In genomic region chr3:108048306-108048705, GRCm38 (mm10) we compare ENCODE assay signal across 24 mouse cellular contexts. TPM values are rescaled to one million over a fixed set of nuclear protein-coding genes. Genes with fewer than 3 reads are reported as not detected.
DNase-seq lines count a peak whose midpoint lies in the region; ATAC-seq and TF ChIP-seq lines count a peak whose summit lies in the region.
"Had no signal": no experiment of that assay in that cellular context is flagged by ENCODE, and none has a peak within 500 bp of the region (broad histone marks: within the 10 kb centered on the region; RNA-seq: fewer than 3 reads in every experiment).

No protein-coding gene starts in this region.

- no peak for TF ChIP-seq RAD21 in MEL (IDR thresholded peaks at IDR 0.05; ENCODE audit: low read depth, low read length)

- TF ChIP-seq POLR2A in MEL (IDR thresholded peaks at IDR 0.05; ENCODE audit: control insufficient read depth in 1 of 2, insufficient read depth in 1 of 2, low read depth in 1 of 2, low read length in 2 of 2, poor library complexity in 1 of 2): no peak
- TF ChIP-seq POLR2A in brain, embryonic 14.5 days (IDR thresholded peaks at IDR 0.05; ENCODE audit: borderline replicate concordance, extremely low read depth, insufficient read depth, insufficient read length, poor library complexity, severe bottlenecking): no peak

- no peak overlapping the region for H3K4me3 ChIP-seq in forebrain, embryonic 14.5 days (ENCODE audit: low read depth, low read length)
- no peak overlapping the region for H3K4me3 ChIP-seq in forebrain, embryonic 15.5 days
- no peak overlapping the region for H3K4me3 ChIP-seq in lung, embryonic 14.5 days (ENCODE audit: low read depth, low read length)
- no peak overlapping the region for H3K4me3 ChIP-seq in MEL (ENCODE audit: control insufficient read depth in 1 of 2, insufficient read depth in 1 of 2, low read depth in 2 of 2, low read length in 2 of 2)
- H3K4me3 ChIP-seq: forebrain, embryonic 10.5 days; forebrain, embryonic 13.5 days; heart, embryonic 12.5 days; heart, embryonic 15.5 days; hindbrain, embryonic 10.5 days; hindbrain, embryonic 13.5 days had no signal

- DNase-seq in forebrain, embryonic 14.5 days (ENCODE audit: low spot score): peak; percentile 13
- DNase-seq in lung, embryonic 14.5 days: peak; percentile 43
- no peak for DNase-seq in lung, postnatal 4 days
- DNase-seq in MEL (ENCODE audit: low read depth, low spot score): peak; percentile 48
- DNase-seq in brain, embryonic 14.5 days (ENCODE audit: low read depth): peak; percentile 29
- no peak for DNase-seq in thymus, postnatal 4 days
- DNase-seq: adrenal gland, adult 8-10 months; adrenal gland, postnatal 25 days; cerebellum, adult 18-20 months; cerebellum, adult 9-10 months; cerebellum, postnatal 14 days; gastrocnemius, postnatal 25 days; heart, adult 18-20 months; heart, postnatal 10 days; heart, postnatal 36 days had no signal

- no peak for TF ChIP-seq EP300 in MEL (IDR thresholded peaks at IDR 0.05; ENCODE audit: low read depth in 1 of 2, low read length in 2 of 2)

- no peaks in the 10 kb centered on the region for H3K79me2 ChIP-seq in MEL (ENCODE audit: control insufficient read depth, insufficient read depth, low read length, poor library complexity)

- H3K36me3 ChIP-seq in forebrain, embryonic 14.5 days (ENCODE audit: control insufficient read depth, insufficient read depth, low read length): no peaks in the 10 kb centered on the region
- no peaks in the 10 kb centered on the region for H3K36me3 ChIP-seq in forebrain, embryonic 15.5 days
- H3K36me3 ChIP-seq in lung, embryonic 14.5 days (ENCODE audit: insufficient read depth): no peaks in the 10 kb centered on the region
- H3K36me3 ChIP-seq in MEL (ENCODE audit: control insufficient read depth in 1 of 2, insufficient read depth in 2 of 2, low read length in 2 of 2): peaks cover 0 to 14% of the 10 kb centered on the region in 2 experiments; a peak in 2 of 4 replicates
- H3K36me3 ChIP-seq: forebrain, embryonic 10.5 days; heart, embryonic 12.5 days; heart, embryonic 15.5 days; hindbrain, embryonic 10.5 days; hindbrain, embryonic 13.5 days had no signal

- ATAC-seq in forebrain, embryonic 14.5 days: no peak
- no peak for ATAC-seq in forebrain, embryonic 15.5 days (replicated peaks)
- ATAC-seq in lung, embryonic 14.5 days (ENCODE audit: insufficient read depth): no peak
- ATAC-seq: activated CD4-positive, CD25-positive, alpha-beta regulatory T cell, adult 4 months; forebrain, embryonic 13.5 days; hindbrain, postnatal 0 days had no signal

- H3K27ac ChIP-seq in forebrain, embryonic 14.5 days (ENCODE audit: low read depth, low read length): no peak overlapping the region
- H3K27ac ChIP-seq in forebrain, embryonic 15.5 days (replicated peaks): no peak overlapping the region
- H3K27ac ChIP-seq in lung, embryonic 14.5 days (ENCODE audit: low read depth): no peak overlapping the region
- H3K27ac ChIP-seq in MEL (ENCODE audit: control insufficient read depth, low read depth, low read length): no peak overlapping the region
- H3K27ac ChIP-seq: forebrain, embryonic 10.5 days; forebrain, embryonic 13.5 days; heart, embryonic 15.5 days; hindbrain, embryonic 10.5 days; hindbrain, embryonic 13.5 days; hindbrain, postnatal 0 days had no signal

- WGBS in forebrain, embryonic 14.5 days: 67% methylated on average over 3 of the region's 3 CpGs
- 68% methylated on average over 3 of the region's 3 CpGs for WGBS in forebrain, embryonic 15.5 days
- WGBS in lung, embryonic 14.5 days: 43% methylated on average over 3 of the region's 3 CpGs

- H3K27me3 ChIP-seq in forebrain, embryonic 14.5 days (replicated peaks; ENCODE audit: control insufficient read depth, insufficient read depth, low read length): no peaks in the 10 kb centered on the region
- H3K27me3 ChIP-seq in forebrain, embryonic 15.5 days: no peaks in the 10 kb centered on the region
- no peaks in the 10 kb centered on the region for H3K27me3 ChIP-seq in lung, embryonic 14.5 days (ENCODE audit: insufficient read depth, low read length)
- peaks cover 6 to 14% of the 10 kb centered on the region in 2 experiments for H3K27me3 ChIP-seq in MEL (ENCODE audit: control insufficient read depth in 1 of 2, insufficient read depth in 2 of 2, low read length in 2 of 2)
- H3K27me3 ChIP-seq: heart, embryonic 15.5 days had no signal

- H3K4me1 ChIP-seq in forebrain, embryonic 14.5 days (ENCODE audit: control insufficient read depth, insufficient read depth, low read length): peaks cover 6% of the 10 kb centered on the region; the same call in 1 of the 2 replicates
- H3K4me1 ChIP-seq in forebrain, embryonic 15.5 days: peaks cover 10% of the 10 kb centered on the region
- no peaks in the 10 kb centered on the region; the same call in 1 of the 2 replicates for H3K4me1 ChIP-seq in lung, embryonic 14.5 days (ENCODE audit: insufficient read depth)
- peaks cover 2 to 15% of the 10 kb centered on the region in 2 experiments for H3K4me1 ChIP-seq in MEL (ENCODE audit: control insufficient read depth in 1 of 2, insufficient read depth in 2 of 2, low read length in 2 of 2)

- no peak overlapping the region for H3K9ac ChIP-seq in forebrain, embryonic 14.5 days (ENCODE audit: low read length)
- H3K9ac ChIP-seq in forebrain, embryonic 15.5 days (replicated peaks): no peak overlapping the region
- no peak overlapping the region for H3K9ac ChIP-seq in lung, embryonic 14.5 days
- no peak overlapping the region for H3K9ac ChIP-seq in MEL (ENCODE audit: control insufficient read depth, low read depth, low read length, poor library complexity, severe bottlenecking)
- H3K9ac ChIP-seq: forebrain, embryonic 13.5 days; heart, embryonic 12.5 days; heart, embryonic 15.5 days; hindbrain, embryonic 13.5 days had no signal

- TF ChIP-seq CTCF in lung, embryonic 14.5 days (IDR thresholded peaks at IDR 0.05; ENCODE audit: low read depth): no peak
- no peak for TF ChIP-seq CTCF in MEL (IDR thresholded peaks at IDR 0.05 in 2 of 3, conservative IDR thresholded peaks at IDR 0.05 in 1 of 3; ENCODE audit: control insufficient read depth in 1 of 3, insufficient read depth in 1 of 3, low read depth in 2 of 3, low read length in 3 of 3, poor library complexity in 1 of 3, severe bottlenecking in 1 of 3)
- TF ChIP-seq CTCF in brain, embryonic 14.5 days (IDR thresholded peaks at IDR 0.05; ENCODE audit: borderline replicate concordance, extremely low read depth, insufficient read depth, insufficient read length): no peak

- no peaks in the 10 kb centered on the region for H3K9me3 ChIP-seq in forebrain, embryonic 14.5 days (replicated peaks; ENCODE audit: control insufficient read depth, low read length)
- H3K9me3 ChIP-seq in forebrain, embryonic 15.5 days: no peaks in the 10 kb centered on the region
- H3K9me3 ChIP-seq in lung, embryonic 14.5 days (ENCODE audit: low read depth, low read length): no peaks in the 10 kb centered on the region
- no peaks in the 10 kb centered on the region for H3K9me3 ChIP-seq in MEL (replicated peaks; ENCODE audit: insufficient read depth, low read length)
- H3K9me3 ChIP-seq: forebrain, embryonic 10.5 days; forebrain, embryonic 13.5 days; heart, embryonic 12.5 days; heart, embryonic 15.5 days; hindbrain, embryonic 10.5 days; hindbrain, embryonic 13.5 days had no signal

- H3K4me2 ChIP-seq in forebrain, embryonic 14.5 days (ENCODE audit: low read length): no peak overlapping the region
- no peak overlapping the region for H3K4me2 ChIP-seq in forebrain, embryonic 15.5 days (replicated peaks)
- no peak overlapping the region for H3K4me2 ChIP-seq in lung, embryonic 14.5 days
- H3K4me2 ChIP-seq: forebrain, embryonic 13.5 days; heart, embryonic 12.5 days; heart, embryonic 15.5 days; hindbrain, embryonic 13.5 days had no signal

TF ChIP-seq in MEL, 35 proteins besides CTCF, POLR2A, EP300 and RAD21 (continues in another document):
- TF ChIP-seq ZMIZ1 (IDR thresholded peaks at IDR 0.05; ENCODE audit: low read depth, low read length): no peak

RNA-seq across cellular contexts. Expression of gene Gstm4, which starts 3.6 kb away (rescaled TPM):
- 15.3 and 17.6 TPM in 2 replicates for polyA plus RNA-seq in forebrain, embryonic 14.5 days (2014; fragmentation: Nextera tagmentation; extraction: Ambion mirVana)
- 12.4 and 15.1 TPM in 2 replicates for polyA plus RNA-seq in forebrain, embryonic 15.5 days (2015; fragmentation: Nextera tagmentation; extraction: Ambion mirVana)
- 16.0 and 16.8 TPM in 2 replicates for polyA plus RNA-seq in lung, embryonic 14.5 days (2014; fragmentation: Nextera tagmentation; extraction: Ambion mirVana)
- 1.3 and 1.4 TPM in 2 replicates for total RNA-seq in MEL (2012; rRNA removed)
- 1 to 10 TPM in 1 of 2 experiments, not detected in 1; 7.4 TPM for polyA plus RNA-seq in MEL (2012; ENCODE audit: insufficient read depth in 1 of 2, insufficient read length in 2 of 2, low read depth in 1 of 2, low replicate concordance in 2 of 2, missing spikeins in 1 of 2)
- 13.2 and 15.3 TPM in 2 replicates for polyA plus RNA-seq in brain, embryonic 14.5 days (2012; rRNA removed)

RNA-seq across cellular contexts. Expression of gene Gstm1, which starts 30.5 kb away (rescaled TPM):
- 50.5 and 65.0 TPM in 2 replicates for polyA plus RNA-seq in forebrain, embryonic 14.5 days (2014; fragmentation: Nextera tagmentation; extraction: Ambion mirVana)
- polyA plus RNA-seq in forebrain, embryonic 15.5 days (2015; fragmentation: Nextera tagmentation; extraction: Ambion mirVana): 44.0 and 60.7 TPM in 2 replicates
- 38.1 and 42.5 TPM in 2 replicates for polyA plus RNA-seq in lung, embryonic 14.5 days (2014; fragmentation: Nextera tagmentation; extraction: Ambion mirVana)
- total RNA-seq in MEL (2012; rRNA removed): 0.20 and 0.31 TPM in 2 replicates
- polyA plus RNA-seq in MEL (2012; ENCODE audit: insufficient read depth in 1 of 2, insufficient read length in 2 of 2, low read depth in 1 of 2, low replicate concordance in 2 of 2, missing spikeins in 1 of 2): 1 to 10 TPM in 1 of 2 experiments, not detected in 1; 6.7 TPM
- 33.4 and 38.5 TPM in 2 replicates for polyA plus RNA-seq in brain, embryonic 14.5 days (2012; rRNA removed)

RNA-seq across cellular contexts. Expression of gene Ampd2, which starts 38.1 kb away (rescaled TPM):
- 27.1 and 39.0 TPM in 2 replicates for polyA plus RNA-seq in forebrain, embryonic 14.5 days (2014; fragmentation: Nextera tagmentation; extraction: Ambion mirVana)
- 49.4 and 50.7 TPM in 2 replicates for polyA plus RNA-seq in forebrain, embryonic 15.5 days (2015; fragmentation: Nextera tagmentation; extraction: Ambion mirVana)
- polyA plus RNA-seq in lung, embryonic 14.5 days (2014; fragmentation: Nextera tagmentation; extraction: Ambion mirVana): 31.4 and 37.4 TPM in 2 replicates
- total RNA-seq in MEL (2012; rRNA removed): 54.9 and 69.1 TPM in 2 replicates
- 100 to 1,000 TPM in 1 of 2 experiments, not detected in 1; 201 TPM for polyA plus RNA-seq in MEL (2012; ENCODE audit: insufficient read depth in 1 of 2, insufficient read length in 2 of 2, low read depth in 1 of 2, low replicate concordance in 2 of 2, missing spikeins in 1 of 2)
- polyA plus RNA-seq in brain, embryonic 14.5 days (2012; rRNA removed): 111 and 118 TPM in 2 replicates

RNA-seq across cellular contexts. Expression of gene Gnat2, which starts 44.3 kb away (rescaled TPM):
- 0.28 and 0.36 TPM in 2 replicates for polyA plus RNA-seq in forebrain, embryonic 14.5 days (2014; fragmentation: Nextera tagmentation; extraction: Ambion mirVana)
- polyA plus RNA-seq in forebrain, embryonic 15.5 days (2015; fragmentation: Nextera tagmentation; extraction: Ambion mirVana): 0.43 and 0.46 TPM in 2 replicates
- polyA plus RNA-seq in lung, embryonic 14.5 days (2014; fragmentation: Nextera tagmentation; extraction: Ambion mirVana): 0.50 and 0.97 TPM in 2 replicates
- total RNA-seq in MEL (2012; rRNA removed): 4.7 and 6.4 TPM in 2 replicates
- polyA plus RNA-seq in MEL (2012; ENCODE audit: insufficient read depth in 1 of 2, insufficient read length in 2 of 2, low read depth in 1 of 2, low replicate concordance in 2 of 2, missing spikeins in 1 of 2): 10 to 100 TPM in 1 of 2 experiments, not detected in 1; 12.4 TPM
- polyA plus RNA-seq in brain, embryonic 14.5 days (2012; rRNA removed): 0.05 and 0.18 TPM in 2 replicates
- total RNA-seq: heart, postnatal 36 days; hindbrain, postnatal 0 days had no signal
- polyA plus RNA-seq: activated CD4-positive, CD25-positive, alpha-beta regulatory T cell, adult 4 months had no signal

Comparison
In these comparisons a context has a peak if more than half of its experiments do, and no peak if none do; other contexts are left out.
1. DNase-seq: peak in forebrain, embryonic 14.5 days (single experiment), lung, embryonic 14.5 days (single experiment), MEL (single experiment) and brain, embryonic 14.5 days (single experiment); none in lung, postnatal 4 days (0 of 2) and thymus, postnatal 4 days (single experiment).